Mouse (Mus musculus): Measurements from ENCODE around the gene Tmem231. TPM values are rescaled to one million over a fixed set of nuclear protein-coding genes. Genes with fewer than 3 reads are reported as not detected.
"Not testable (repeated sequence)": the region's sequence is repeated elsewhere in the genome, so short reads cannot be mapped to it uniquely, and the experiment has no call there.

Tmem231 gene
- polyA plus RNA-seq, 1 experiment, result 2.1 TPM

GRCm38 (mm10) chr8:111940171-111941100 is 6.8 kb upstream of the Tmem231 start, which contains the start of gene Gabarapl2:
Gabarapl2 (plus strand) TSS chr8:111940703.
- WGBS, result under 1% methylated on average over 65 of the region's 65 CpGs
- Histone ChIP-seq H3K4me3 (ENCODE audit: extremely low read depth, insufficient read depth, insufficient read length) (peak within 1 kb of the TSS; percentile 92), H3K27me3 (ENCODE audit: control insufficient read depth, insufficient read depth, low read length) (no peaks in the 10 kb centered on the region)

DNA sequence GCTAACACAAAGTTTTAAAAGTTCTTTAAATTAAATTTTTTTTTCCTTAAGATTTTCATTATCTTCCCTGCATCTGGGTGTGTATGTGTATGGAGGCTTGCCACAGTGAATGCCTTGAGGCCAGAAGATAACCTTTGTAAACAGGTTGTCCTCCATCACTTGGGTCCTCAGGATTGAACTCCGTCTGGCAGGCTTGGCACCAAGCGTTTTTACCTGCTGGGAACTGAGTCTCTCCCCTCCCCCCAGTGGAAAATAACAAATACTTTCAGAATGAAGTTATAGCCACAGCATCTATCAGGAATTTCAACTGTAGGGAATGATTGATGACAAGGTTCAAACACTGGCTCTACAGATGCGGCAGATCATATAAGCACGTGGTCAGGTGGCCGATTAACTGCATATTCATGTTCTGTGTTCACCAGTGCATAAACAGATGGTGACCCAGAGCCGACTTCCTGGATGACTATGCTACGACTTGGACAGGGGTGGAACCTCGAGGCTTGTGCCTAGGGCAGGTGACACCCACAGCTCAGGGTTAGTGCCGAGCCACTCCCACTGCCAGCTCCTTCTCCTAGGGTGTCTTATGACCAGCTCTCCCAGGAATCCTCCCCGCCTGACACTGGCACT is 5.9 kb upstream of the Tmem231 start:
- Histone ChIP-seq H3K4me3 (ENCODE audit: extremely low read depth, insufficient read depth, insufficient read length) (peak overlapping the region; percentile 92), H3K27me3 (ENCODE audit: control insufficient read depth, insufficient read depth, low read length) (no peaks in the 10 kb centered on the region), H3K4me1 (ENCODE audit: control insufficient read depth, insufficient read depth, insufficient read length) (peaks cover 10% of the 10 kb centered on the region), H3K27ac (ENCODE audit: insufficient read depth, low read length) (peak overlapping the region; percentile 26; the same call in 1 of the 2 replicates), H3K36me3 (ENCODE audit: control insufficient read depth, insufficient read depth, low read length) (peaks cover 6% of the 10 kb centered on the region)
- TF ChIP-seq POLR2A (IDR thresholded peaks at IDR 0.05; ENCODE audit: low read depth, low read length), result no peak
- TF ChIP-seq CTCF (IDR thresholded peaks at IDR 0.05; ENCODE audit: extremely low read depth, insufficient read depth, insufficient read length, insufficient replicate concordance), result no peak
- peak in 1 of 2 experiments; percentile 23 for DNase-seq (ENCODE audit: low read depth in 1 of 2, low spot score in 2 of 2)
- 11% methylated on average over 10 of the region's 10 CpGs for WGBS

More at GRCm38 (mm10) chr8:111940171-111941100, 6.8 kb upstream of the Tmem231 start, which contains the start of gene Gabarapl2:
- H3K4me1 ChIP-seq (ENCODE audit: control insufficient read depth, insufficient read depth, insufficient read length), result peaks cover 10% of the 10 kb centered on the region
- DNase-seq (ENCODE audit: low read depth in 1 of 2, low spot score in 2 of 2), result peak; percentile 78 to 95
- peaks cover 8% of the 10 kb centered on the region for H3K36me3 ChIP-seq (ENCODE audit: control insufficient read depth, insufficient read depth, low read length)
- H3K27ac ChIP-seq (ENCODE audit: insufficient read depth, low read length), result peak within 1 kb of the TSS; percentile 75
- TF ChIP-seq CTCF (IDR thresholded peaks at IDR 0.05; ENCODE audit: extremely low read depth, insufficient read depth, insufficient read length, insufficient replicate concordance) (no peak), POLR2A (IDR thresholded peaks at IDR 0.05; ENCODE audit: low read depth, low read length) (peak; percentile 21; the same call in 1 of the 2 replicates)

DNA sequence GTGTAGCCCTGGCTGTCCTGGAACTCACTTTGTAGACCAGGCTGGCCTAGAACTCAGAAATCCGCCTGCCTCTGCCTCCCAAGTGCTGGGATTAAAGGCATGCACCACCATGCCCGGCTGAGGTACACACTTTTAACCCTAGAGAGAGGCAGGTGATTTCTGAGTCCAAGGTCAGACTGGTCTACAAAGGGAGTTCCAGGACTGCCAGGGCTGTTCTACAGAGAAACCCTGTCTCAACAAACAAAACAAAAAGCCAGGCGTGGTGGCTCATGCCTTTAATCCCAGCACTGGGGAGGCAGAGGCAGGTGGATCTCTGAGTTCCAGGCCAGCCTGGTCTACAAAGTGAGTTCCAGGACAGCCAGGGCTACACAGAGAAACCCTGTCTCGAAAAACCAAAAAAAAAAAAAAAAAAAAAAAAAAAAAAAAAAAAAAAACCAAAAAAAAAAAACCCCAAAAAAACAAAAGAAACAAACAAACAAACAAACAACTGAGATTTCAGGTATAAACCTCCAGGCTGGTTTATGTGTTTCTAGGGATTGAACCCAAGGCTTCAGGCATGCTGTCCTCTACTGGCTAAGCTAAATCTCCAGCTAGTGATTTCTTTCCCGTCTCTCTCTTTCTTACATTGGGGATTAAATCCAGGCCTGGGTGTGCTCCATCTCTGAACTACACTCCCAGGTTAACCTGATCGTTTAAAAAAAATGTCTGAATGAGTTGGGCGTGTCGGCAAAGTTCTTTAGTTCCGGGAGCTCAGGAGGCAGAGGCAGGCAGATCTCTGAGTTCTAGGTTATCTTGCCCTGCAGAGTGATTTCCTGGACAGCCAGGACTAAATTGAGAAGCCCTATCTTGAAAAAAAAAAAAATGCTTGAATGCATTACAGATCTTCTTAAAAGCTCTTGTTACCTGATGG is 4.7 kb upstream of the Tmem231 start:
- not testable (repeated sequence) for H3K36me3 ChIP-seq (ENCODE audit: control insufficient read depth, insufficient read depth, low read length); H3K27me3 ChIP-seq (ENCODE audit: control insufficient read depth, insufficient read depth, low read length); H3K4me3 ChIP-seq (ENCODE audit: extremely low read depth, insufficient read depth, insufficient read length); DNase-seq (ENCODE audit: low read depth in 1 of 2, low spot score in 2 of 2); H3K27ac ChIP-seq (ENCODE audit: insufficient read depth, low read length)
- WGBS, result 90% methylated on average over 9 of the region's 9 CpGs
- peaks cover 12% of the 10 kb centered on the region for H3K4me1 ChIP-seq (ENCODE audit: control insufficient read depth, insufficient read depth, insufficient read length)

- DNase-seq (ENCODE audit: low read depth in 1 of 2, low spot score in 2 of 2), result no peak
- 71% methylated on average over 3 of the region's 3 CpGs for whole genome bisulfite sequencing
- peaks cover 16% of the 10 kb centered on the region for H3K4me1 ChIP-seq (ENCODE audit: control insufficient read depth, insufficient read depth, insufficient read length)
These were observed 3.5 kb upstream of the Tmem231 start for GRCm38 (mm10) chr8:111937184-111937583.

DNA sequence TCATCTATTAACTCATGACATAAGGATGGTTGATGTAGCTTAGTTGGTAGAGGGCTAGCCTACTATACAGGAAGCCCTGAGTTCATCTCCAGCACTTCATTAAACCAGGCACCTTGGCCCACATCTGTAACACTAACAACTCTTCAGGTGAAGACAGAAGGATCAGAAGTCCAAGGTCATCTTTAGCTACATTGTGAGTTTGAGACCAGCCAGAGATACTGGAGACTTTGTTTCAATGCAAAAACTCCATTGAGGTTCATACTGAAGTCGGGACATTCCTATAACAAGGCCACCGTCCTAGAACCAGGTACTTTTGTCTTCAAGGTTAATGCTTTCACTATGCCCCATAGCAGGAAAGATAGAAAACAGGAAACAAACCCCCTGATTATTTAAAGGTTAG is 520 bp upstream of the Tmem231 start:
- H3K36me3 ChIP-seq (ENCODE audit: control insufficient read depth, insufficient read depth, low read length), result no peaks in the 10 kb centered on the region
- peaks cover 6% of the 10 kb centered on the region for H3K4me1 ChIP-seq (ENCODE audit: control insufficient read depth, insufficient read depth, insufficient read length)
- 83% methylated on average over 2 of the region's 2 CpGs for WGBS
- no peak for DNase-seq (ENCODE audit: low read depth in 1 of 2, low spot score in 2 of 2)
- no peak overlapping the region for H3K4me3 ChIP-seq (ENCODE audit: extremely low read depth, insufficient read depth, insufficient read length)
- no peaks in the 10 kb centered on the region for H3K27me3 ChIP-seq (ENCODE audit: control insufficient read depth, insufficient read depth, low read length)
- H3K27ac ChIP-seq (ENCODE audit: insufficient read depth, low read length), result no peak overlapping the region
- no peak for TF ChIP-seq CTCF (IDR thresholded peaks at IDR 0.05; ENCODE audit: extremely low read depth, insufficient read depth, insufficient read length, insufficient replicate concordance)
- TF ChIP-seq POLR2A (IDR thresholded peaks at IDR 0.05; ENCODE audit: low read depth, low read length), result no peak

More at GRCm38 (mm10) chr8:111937184-111937583, 3.5 kb upstream of the Tmem231 start:
- TF ChIP-seq POLR2A (IDR thresholded peaks at IDR 0.05; ENCODE audit: low read depth, low read length) (no peak), CTCF (IDR thresholded peaks at IDR 0.05; ENCODE audit: extremely low read depth, insufficient read depth, insufficient read length, insufficient replicate concordance) (no peak)
- Histone ChIP-seq H3K27ac (ENCODE audit: insufficient read depth, low read length) (no peak overlapping the region), H3K4me3 (ENCODE audit: extremely low read depth, insufficient read depth, insufficient read length) (no peak overlapping the region), H3K27me3 (ENCODE audit: control insufficient read depth, insufficient read depth, low read length) (no peaks in the 10 kb centered on the region), H3K36me3 (ENCODE audit: control insufficient read depth, insufficient read depth, low read length) (peaks cover under 1% of the 10 kb centered on the region; the same call in 1 of the 2 replicates)

All from spleen, adult 2 months (tissue).